Mouse (Mus musculus) layer of hippocampus, postnatal 10 days (tissue): ENCODE data around the gene Wdr93. TPM values are rescaled to one million over a fixed set of nuclear protein-coding genes. Genes with fewer than 3 reads are reported as not detected.

Experiments used
- DNase-seq, 2 experiments: peaks; one replicate each; pipeline ENCODE4 v3.0.0; 2021; ENCODE audit warnings: low spot score in 2 of 2
- total RNA-seq, 2 experiments: library from RNA; stranded (reverse); gene quantifications; 2 replicates each; pipeline ENCODE4 v1.2.3; 2021

Gene Wdr93
- total RNA-seq, 2 experiments from 2014 or later: 0.21 to 0.25 TPM

DNA sequence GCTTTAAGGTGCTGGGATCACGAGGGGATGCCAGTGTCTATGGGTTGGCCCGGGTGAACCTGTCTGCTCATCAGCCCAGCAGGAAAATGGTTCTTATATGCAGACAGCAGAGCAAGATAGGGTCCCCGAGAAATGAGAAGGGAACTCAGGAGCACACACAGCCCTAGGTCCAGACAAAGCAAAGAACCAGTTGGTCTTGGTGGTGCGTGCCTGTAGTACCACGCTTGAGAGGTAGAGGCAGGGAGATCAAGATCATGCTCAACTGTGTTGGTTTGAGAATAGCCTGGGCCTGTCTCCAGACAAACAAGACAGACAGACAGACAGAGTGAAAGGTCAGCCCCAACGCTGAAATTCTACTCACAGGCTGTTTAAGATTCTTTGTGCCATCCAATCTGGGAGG lies 56.5 kb downstream of the Wdr93 start:
- no peak for DNase-seq

DNA sequence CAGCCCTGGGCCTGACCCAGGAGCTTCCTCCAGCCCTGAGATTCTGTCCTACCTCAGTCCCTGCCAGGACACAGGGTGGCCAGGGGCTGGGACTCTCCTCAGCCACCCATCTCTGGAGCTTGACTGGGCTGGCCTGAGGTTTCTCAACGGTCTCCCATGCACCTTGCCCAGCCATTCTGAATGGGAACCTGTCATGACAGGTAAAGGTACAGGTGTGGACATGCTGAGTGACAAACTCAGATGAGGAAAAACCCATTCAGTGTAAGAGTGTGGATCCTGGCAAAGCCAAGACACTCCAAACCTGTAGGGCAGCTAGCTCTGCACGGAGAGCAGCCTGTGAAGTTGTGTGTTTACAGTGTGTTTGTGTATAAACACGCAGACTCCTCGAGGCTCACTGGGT lies 57.4 kb downstream of the Wdr93 start:
- DNase-seq: no peak

DNA sequence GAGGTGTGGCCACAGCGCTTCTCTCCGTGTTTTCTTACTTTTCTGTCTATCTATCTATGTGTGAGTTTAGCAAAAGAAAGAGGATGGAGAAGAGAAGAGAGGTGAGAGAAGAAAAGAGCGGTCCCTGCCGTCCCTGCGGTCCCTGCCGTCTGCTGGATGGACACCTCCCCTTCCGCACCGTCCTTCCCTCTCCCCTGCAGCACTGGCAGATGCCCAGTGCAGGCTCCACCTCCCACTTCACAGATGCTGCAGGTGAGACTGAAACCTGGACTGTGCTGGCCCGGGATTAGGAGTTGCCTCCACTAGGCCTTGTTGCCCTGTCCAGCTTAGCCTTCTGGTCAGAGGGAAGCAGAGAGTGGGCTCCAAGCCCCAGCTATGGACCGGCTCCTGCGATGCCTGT lies 58.4 kb downstream of the Wdr93 start:
- no peak for DNase-seq

DNA sequence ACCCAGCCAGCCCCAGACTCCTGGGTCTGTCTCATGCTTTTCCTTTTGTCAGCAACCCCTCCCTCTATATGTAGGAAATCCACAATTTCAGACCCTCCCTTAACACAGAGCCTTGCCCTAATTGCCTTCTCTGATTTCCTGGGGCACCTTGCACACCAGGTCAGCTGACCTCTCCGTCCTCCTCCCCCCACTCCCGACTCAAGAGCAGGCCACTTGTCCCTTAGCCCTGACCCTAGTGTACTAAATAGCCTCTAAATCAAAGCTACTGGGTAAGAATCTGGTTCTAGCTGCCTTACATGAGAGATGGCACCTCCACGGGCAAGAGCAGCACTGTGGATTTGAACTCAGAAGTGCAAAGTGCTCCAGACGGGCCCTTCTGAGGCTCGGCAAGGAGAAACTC lies 59.1 kb downstream of the Wdr93 start:
- DNase-seq: no peak

DNA sequence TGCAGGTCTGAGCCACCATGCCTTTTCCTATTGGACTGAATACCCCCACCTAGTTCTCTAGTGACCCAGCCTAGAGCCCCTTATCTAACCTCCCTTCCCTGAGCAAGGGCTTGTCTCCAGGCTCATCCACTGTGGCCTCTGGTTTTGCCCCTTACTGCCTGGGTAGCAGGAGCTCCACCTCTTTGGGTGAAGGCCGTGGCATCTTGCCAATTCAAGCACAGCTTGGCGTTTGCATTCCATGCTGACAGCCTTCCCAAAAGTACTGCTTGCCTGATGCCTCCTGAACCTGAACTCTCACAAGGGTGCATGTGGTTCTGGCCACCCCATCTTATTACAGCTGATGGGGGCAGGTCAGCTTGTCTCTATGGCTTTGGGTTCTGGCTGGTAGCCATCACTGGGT lies 60.9 kb downstream of the Wdr93 start:
- no peak for DNase-seq

DNA sequence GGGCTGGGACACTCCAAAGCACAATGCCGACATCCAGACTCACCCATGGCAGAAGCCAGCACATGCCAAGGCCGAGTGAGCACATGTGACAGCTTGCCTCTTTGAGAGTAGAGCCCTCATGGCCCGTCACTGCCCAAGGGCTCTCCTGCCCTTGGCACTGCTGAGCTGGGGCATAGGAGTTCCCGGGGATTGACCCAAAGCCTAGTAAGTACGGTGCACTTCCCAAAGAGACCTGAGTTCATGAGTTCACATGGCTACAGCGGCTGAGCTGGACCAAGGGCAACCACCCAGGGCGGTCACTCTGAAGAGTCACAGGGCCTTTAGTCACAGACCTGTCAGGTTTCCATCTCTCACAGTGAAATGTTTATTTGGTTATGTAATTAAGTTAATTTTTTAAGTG lies 65.6 kb downstream of the Wdr93 start:
- no peak for DNase-seq

DNA sequence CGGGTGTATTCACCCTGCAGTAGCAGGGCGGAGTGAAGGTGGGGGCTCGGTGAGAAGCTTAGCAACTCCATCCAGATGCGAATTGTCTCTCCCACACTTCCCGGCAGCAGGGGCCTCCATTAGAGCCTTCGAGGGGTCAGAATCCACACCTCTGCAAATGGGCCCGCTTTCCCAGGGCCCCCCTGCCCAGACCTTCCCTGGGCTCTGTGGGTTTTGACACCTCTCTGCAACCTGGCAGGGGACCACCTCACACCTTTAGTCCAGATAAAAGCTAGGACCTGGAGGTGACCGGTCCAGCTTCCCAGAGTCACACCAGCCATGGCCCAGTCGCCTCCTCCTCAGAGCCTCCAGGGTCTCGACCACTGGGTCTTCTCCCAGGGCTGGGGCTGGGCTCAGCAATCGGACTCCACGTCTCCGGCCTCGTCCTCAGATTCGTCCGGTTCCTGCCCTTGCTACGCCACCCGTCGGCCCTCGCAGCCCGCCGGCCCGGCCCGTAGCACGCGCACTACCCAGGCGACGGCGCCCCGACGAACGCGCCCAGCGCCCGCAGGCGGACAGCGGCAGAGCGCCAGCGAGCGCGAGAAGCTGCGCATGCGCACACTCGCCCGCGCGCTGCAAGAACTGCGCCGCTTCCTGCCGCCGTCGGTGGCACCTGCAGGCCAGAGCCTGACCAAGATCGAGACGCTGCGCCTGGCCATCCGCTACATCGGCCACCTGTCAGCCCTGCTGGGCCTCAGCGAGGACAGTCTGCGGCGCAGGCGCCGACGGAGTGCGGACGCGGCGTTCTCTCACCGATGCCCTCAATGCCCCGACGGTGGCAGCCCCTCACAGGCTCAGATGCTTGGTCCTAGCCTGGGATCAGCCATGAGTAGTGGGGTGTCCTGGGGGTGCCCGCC lies 67.9 kb downstream of the Wdr93 start, which contains the start of gene Mesp2:
TSS of gene Mesp2 (plus strand) at position 117 of the 896 bp plus-strand sequence.
- peak; percentile 75 to 81 for DNase-seq

DNA sequence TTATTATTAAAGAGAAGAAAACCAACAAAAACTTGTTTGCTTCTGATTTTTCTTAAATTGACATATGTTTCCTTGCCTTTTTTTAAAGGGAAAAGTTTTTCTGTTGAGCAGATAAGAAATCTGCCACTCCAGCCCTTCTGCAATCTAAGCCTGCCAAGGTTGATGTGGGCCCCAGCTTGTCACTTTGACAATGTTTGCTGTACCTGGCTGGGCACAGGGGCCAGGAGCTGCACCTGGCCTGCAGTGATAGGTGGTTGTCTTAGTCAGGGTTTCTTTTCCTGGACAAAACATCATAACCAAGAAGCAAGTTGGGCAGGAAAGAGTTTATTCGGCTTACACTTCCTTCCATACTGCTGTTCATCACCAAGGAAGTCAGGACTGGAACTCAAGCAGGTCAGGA lies 70.4 kb downstream of the Wdr93 start:
- no peak for DNase-seq

DNA sequence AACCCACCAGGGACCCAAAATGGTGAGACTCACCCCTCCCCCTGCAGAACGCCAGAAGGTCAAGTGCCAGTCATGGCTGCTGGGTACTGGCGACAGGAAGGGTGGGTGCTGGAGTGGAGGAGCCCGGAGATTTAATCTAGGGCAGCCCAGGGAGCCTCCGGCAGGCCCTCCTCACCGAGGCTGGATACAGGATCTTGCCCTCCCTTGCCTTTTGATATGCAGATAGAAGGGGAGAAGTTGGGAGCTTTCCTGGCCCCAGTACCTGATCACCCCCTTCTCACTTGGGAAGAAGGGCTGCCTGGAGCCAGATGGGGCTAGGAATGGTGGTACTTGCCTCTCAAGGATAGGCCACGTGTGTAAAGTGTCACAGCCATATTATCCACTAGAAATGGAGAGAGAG lies 75.4 kb downstream of the Wdr93 start:
- DNase-seq: no peak

DNA sequence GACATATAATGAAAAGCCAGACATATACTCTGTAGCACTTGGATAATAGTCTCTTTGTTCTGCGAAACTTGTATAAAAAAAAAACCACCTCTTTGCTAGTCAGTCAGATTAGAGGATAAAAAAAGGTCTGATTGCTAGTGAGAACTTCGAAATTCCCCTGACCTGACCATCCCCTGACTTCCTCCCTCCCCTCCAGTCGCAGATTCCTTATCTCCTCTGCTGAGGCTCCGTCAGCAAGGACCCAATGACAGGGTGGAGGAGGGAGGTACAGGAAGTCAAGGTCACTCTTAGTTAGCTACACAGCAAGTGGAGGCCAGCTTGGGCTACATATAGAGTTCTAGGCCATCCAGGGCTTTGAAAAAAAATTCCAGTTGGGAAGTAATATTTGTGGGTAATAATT lies 76.6 kb downstream of the Wdr93 start:
- DNase-seq: no peak

DNA sequence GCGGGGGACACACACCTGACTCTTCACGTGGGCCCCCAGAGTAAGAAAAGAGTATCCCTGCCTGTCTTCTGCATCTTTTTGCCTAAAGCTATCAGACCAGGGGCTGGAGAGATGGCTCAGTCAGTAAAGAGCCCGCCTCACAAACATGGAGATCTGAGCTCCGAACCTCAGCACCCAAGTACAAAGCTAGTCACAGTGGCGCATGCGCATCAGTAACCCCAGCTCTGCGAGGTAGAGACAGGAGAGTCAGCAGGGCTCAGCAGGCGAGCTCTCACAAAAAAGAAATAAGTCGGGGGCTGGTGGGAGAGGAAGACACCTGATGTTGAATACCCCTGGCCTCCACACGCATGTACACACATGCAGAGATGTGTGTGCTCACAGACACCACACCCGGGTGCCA lies 77.0 kb downstream of the Wdr93 start:
- DNase-seq: no peak

DNA sequence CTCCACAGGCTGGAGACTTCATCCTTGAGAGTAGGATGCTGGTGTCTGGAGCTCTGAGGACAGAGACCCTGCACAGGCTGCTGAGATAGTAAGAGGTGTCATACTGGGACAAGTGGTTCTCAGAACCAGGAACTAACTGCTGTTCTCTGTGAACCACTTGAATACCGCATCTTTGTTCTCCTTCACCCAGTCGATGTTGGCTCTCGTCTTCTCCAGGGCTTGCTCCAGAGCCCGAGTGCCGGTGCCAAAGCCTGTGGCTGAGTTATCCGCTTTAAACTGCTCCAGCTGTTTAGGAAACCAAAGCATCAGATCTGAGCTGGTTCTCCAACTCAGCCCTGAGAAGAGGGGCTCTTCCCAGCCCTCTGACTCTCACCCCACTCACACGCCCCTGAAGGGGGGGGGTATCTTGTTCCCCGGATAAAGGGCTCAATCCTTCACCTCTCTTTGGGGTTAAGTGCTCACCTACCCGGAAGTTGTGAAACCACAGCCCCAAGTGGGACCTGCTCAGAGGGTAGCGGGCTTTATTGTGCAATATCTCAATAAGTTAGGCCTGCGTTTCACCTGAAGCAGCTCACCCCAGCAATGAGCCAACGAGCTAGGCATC lies 79.2 kb downstream of the Wdr93 start:
- no peak for DNase-seq

DNA sequence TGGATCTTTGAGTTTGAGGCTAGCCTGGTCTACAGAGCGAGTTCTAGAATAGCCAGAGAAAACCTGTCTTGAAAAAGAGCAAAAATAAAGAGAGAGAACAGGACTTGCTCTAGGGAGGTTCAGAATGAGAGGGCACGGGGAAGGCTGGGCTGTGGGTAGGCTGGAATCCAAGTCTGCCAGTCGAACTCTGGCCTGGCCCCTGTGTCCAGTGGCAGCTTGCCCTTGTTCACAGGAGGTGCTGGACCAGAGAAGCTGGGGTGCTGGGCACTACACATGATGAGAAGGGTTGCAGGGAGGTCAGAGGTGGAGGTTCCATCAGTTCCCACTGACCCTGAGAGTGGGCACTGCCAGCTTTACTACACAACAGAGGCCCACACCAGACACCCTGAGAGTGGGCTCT lies 85.4 kb downstream of the Wdr93 start:
- no peak for DNase-seq

DNA sequence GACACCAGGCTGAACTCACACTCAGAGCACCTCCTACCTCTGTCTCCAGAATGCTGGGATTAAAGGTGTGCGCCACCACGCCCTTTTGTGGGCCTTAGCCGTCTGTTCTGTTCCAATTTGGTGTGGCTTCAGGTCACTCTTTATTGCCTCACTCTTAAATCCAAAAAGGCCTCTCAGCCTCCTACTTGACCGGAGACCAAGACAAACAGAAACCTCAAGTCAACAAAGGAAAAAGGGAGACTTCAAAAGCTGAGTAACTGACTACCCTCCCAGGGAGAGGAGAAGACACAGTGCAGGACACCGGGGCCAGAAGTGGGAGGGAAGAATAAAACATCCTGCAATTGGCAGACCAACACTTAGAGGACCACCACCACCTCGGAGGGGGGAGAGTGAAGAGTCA lies 88.2 kb downstream of the Wdr93 start:
- DNase-seq: no peak

DNA sequence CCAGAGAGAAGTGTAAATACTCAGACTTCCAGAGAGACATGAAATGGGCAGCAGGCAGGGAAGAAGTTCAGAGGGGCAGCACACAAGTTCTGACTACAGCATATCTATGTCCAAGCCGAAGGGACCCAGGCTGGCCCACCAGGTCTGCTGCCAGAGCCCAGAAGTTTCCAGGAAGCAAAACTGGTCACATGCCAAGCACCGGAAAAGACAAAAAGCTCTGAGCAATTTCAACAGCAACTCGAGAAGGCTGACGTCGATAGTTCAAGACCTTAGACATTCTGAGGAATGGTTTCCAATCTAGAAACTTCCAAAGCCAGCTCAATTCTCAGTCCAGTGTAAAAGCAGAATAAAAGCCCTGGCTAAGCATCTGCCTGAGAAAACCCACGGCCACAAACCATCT lies 88.6 kb downstream of the Wdr93 start:
- DNase-seq: no peak

DNA sequence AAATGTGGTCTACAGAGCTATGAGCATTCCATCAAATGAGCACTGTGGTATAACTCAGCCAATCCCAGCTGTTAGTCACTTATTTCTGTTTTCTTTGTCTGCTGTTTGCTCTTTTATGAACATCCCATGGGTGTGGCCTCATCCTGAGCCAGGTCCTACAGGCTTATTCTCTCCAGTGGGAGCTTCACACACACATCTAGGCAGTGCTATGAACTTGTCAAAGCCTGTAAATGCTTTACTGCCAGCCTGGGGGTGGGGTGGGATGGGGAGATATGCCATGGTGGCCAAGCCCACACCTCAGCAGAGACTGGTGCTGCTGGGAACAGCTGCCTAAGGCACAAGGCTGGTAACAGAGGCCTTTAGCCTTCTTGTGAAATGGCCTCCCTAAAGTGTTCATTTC lies 90.0 kb downstream of the Wdr93 start:
- DNase-seq: no peak

DNA sequence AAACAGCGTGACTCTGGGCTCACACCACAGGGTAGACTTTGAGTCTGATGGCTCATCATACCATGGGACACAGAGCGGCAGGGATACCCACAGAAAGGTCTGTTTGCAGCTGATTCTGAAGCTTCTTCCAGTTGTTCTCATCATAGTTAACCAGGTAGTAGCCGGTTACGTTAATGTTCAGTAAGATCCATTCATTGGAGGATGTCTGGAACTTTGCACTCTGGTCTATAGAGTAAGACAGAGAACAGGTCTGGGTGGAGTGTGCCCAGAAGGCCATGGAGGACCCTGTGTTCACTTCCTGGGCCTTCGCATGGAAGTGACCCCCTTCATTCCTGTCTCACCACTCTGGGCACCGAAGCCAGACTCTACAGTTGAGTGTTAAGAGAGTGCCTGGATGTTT lies 92.2 kb downstream of the Wdr93 start:
- DNase-seq: no peak

Other genes with a start within 250 kb of the Wdr93 start
- 1 to 10 TPM; 1.4 to 3.2 TPM for gene Rhcg, start 125.5 kb upstream of the Wdr93 start, total RNA-seq
- 1 to 10 TPM in 1 of 2 experiments, under 1 TPM in 1; 0.96 to 1.3 TPM for gene Ticrr, start 83.0 kb upstream of the Wdr93 start, total RNA-seq
- gene Kif7, start 27.4 kb upstream of the Wdr93 start, total RNA-seq: 1 to 10 TPM; 3.7 to 3.8 TPM
- under 1 TPM; 0.18 to 0.22 TPM for gene Plin1, start 10.3 kb upstream of the Wdr93 start, total RNA-seq
- 10 to 100 TPM; 10.4 to 11.7 TPM for gene Pex11a, start within 50 bp of the Wdr93 start, total RNA-seq
- under 1 TPM in 1 of 2 experiments, not detected in 1; 0.57 TPM for gene Mesp1, start 50.6 kb downstream of the Wdr93 start, total RNA-seq
- 1 to 10 TPM; 1.6 to 1.8 TPM for gene Mesp2, start 67.6 kb downstream of the Wdr93 start, total RNA-seq
- 1 to 10 TPM; 5.6 to 6.0 TPM for gene Anpep, start 117.9 kb downstream of the Wdr93 start, total RNA-seq
- gene Ap3s2, start 177.5 kb downstream of the Wdr93 start, total RNA-seq: 10 to 100 TPM; 46.5 to 51.3 TPM
- gene Arpin, start 192.2 kb downstream of the Wdr93 start, total RNA-seq: 10 to 100 TPM; 12.2 to 13.1 TPM